Mouse (Mus musculus): Measurements from ENCODE around the gene Pcsk2.
A peak's percentile ranks its signal among the peaks of the same experiment; 100 is the strongest.

Pcsk2 gene

GRCm38 (mm10) chr2:143837291-143837701, 291.3 kb downstream of the Pcsk2 start:
- peak; percentile 82 for DNase-seq (ENCODE audit: inconsistent ontology term)

- no peak for DNase-seq (ENCODE audit: inconsistent ontology term)
These were observed 292.7 kb downstream of the Pcsk2 start for GRCm38 (mm10) chr2:143838698-143839097.

DNA sequence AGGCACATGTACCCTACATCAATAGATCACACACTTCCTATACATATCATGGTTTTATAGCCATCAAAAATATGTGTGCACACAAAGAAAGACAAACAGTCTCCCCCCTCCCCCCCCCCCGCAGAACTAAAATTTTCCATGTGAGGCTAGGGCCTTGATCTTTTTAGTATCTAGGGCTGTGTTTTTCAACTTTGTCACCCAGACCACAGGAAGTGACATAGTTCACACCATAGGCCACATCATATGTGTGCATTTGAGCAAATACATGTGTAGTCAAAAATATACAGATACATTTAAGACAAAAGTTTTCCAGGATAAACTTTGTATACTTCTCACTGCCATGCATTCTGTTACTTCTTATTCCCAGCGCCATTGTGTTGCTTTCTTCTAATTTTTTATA, 293.5 kb downstream of the Pcsk2 start:
- no peak for DNase-seq (ENCODE audit: inconsistent ontology term)

- peak; percentile 47 for DNase-seq (ENCODE audit: inconsistent ontology term)
These were observed 294.9 kb downstream of the Pcsk2 start for GRCm38 (mm10) chr2:143840895-143841294.

- DNase-seq (ENCODE audit: inconsistent ontology term), result no peak
These were observed 295.6 kb downstream of the Pcsk2 start for GRCm38 (mm10) chr2:143841536-143841935.

GRCm38 (mm10) chr2:143844779-143845178, 298.8 kb downstream of the Pcsk2 start:
- DNase-seq (ENCODE audit: inconsistent ontology term), result no peak

DNA sequence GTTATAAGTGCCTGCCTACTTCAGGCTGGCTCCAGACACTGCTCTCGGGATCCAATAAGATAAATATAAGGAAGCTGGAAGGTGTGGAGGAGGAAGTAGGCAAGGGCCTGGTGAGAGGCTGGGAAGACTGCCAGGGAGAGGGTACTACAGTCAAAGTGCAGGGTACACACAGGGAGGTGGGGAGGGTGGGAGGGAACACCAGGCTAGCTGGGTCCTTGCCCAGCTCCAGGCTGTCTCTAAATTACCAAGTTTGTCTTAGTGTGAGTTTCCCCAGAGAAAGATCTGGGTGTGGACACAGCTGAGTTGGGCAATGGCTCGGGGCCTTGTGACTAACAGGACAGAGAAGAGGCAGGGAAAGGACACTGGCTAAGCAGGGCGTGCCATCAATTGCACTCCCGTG, 300.8 kb downstream of the Pcsk2 start:
- no peak for DNase-seq (ENCODE audit: inconsistent ontology term)

- DNase-seq (ENCODE audit: inconsistent ontology term), result no peak
These were observed 301.3 kb downstream of the Pcsk2 start for GRCm38 (mm10) chr2:143847291-143847690.

- no peak for DNase-seq (ENCODE audit: inconsistent ontology term)
These were observed 305.6 kb downstream of the Pcsk2 start for GRCm38 (mm10) chr2:143851354-143852221.

DNA sequence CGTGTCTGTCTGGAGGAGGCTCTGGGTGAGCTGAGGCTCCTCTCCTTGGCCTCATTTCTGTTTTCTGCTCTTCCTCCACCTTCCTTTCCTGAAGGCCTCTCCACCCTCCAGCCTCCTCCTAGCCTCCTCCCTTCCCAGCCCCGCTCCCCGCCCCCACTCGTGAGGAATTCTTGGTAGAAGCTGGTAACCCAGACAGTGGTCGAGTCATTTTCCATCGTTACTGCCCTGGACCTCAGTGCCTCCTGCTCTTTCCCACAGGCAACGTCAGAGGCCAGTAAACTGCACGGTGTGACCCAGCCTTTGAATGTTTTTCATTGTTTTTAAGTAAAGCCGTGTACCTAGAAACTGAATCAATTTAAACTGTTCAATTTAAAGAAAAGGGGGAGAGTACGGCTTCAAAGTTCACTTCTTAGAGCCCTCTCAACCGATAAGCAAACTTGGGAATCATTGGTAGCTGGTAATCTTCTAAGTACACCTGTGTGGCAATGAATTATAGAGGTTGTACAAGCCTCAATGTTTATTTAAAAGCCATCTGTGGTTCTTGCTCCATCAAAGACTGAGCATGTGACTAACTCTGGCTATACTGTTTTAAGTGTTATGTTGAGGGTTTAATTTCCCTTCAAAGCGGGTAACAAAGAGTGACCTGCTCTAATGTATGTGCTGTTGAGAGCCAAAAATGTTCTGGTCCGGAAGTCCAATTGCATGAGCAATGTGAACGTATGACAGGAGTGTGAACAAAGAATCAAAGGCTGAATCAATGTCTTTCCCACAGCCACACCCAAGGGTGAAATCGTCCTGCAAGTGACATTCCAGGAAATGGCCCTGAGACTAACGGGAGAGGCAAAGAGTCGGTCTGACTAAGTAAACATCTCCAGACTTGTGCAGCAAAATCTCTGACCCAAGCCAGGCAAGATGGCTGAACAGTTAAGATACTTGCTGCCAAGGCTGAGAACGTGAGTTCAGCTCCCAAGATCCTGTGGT, 306.6 kb downstream of the Pcsk2 start:
- no peak for DNase-seq (ENCODE audit: inconsistent ontology term)

DNA sequence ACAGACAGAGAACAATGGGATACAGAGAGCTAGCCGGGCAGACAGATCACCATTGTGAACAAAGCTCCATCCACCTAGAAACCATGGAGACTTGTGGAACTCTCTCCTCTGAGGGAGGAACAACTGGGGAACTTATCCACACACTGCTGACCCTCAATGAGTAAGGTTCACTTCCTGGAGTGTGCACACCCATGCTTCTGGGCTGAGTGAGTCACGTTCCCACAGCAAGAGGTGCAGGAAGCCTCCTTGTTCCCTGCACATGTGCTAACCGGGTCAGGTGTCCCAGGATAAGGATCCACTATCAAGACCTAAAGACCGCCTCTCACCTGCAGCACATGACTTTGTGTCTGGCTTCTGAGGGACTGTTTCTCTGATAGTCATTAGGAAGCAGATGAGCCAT, 307.5 kb downstream of the Pcsk2 start:
- no peak for DNase-seq (ENCODE audit: inconsistent ontology term)

DNA sequence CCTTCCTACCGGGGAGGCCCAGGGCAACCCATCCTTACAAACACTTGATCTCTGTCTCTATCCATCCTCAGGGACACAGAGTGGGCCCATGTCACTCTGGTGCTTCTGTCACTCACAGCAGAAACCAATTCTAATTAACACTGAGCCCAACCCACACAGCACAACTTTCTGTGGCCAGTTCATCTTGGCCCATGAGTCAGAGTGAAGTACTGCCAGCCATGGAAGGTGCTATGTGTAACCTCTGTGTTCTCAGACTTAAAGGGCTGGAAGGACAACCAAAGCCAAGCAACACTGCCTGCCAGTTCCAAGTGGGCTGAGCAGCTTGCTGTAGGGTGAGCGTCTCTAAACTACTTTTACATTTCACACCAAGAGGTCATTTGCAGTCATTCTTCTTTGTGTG, 313.2 kb downstream of the Pcsk2 start:
- DNase-seq (ENCODE audit: inconsistent ontology term), result peak; percentile 76

DNA sequence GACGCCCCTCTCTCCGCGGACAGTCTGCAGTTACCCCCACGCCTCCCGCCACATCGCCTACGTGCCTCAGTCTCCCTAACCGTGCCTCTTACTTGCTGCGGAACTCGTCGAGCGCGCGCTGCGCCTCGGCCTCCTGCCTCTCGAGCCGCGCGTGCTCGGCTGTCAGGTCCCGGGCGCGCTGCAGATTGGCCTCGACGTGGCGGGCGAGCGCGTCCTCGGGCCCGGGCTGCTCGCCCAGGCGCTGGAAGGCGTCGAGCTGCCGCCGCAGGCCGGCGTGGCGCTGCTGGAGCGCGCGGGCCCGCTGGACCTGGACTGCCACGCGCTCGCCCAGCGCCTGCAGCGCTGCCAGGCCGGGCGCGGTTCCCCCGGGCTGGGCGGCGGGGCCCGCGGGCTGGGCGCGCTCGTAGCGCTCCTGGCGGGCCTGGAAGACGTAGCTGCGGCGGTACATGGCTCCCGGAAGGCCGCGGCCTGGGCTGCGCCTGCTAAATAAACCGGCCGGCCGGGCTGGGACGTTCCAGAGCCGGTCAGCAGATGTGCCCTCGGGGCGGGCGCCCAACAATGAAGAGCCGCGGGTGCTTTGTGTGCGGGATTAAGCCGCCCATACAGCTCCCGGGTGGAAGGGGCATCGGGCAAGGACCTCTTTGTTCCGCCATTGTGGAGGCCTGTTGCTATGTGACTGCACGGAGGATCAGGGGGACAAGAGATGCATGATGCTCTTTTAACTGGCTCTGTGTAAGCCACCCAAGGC, 316.7 kb downstream of the Pcsk2 start, which contains the start of gene Bfsp1:
Gene Bfsp1 (minus strand): TSS at position 690 of the 748 bp plus-strand sequence.
- peak; percentile 60 for DNase-seq (ENCODE audit: inconsistent ontology term)

DNA sequence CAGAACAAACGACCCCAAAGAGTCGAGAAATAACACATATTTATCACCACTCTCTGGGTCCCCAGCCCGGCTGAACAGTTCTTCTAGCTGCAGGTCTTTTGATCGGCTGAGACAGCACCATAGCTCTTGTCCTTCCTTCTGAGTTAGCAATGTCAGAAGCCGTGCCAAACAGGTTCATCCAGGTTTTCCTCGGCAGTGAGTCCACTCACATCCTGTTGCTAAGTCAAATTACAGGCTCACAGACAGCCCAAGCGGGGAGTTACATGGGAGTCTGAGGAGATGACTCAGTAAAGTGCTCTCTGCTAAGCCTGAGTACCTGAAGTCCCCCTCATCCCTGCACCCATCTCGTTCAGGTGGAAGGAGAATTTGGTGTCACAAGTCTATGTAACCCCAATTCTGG, 318.6 kb downstream of the Pcsk2 start:
- DNase-seq (ENCODE audit: inconsistent ontology term), result no peak

Data from Muller cell, postnatal 12 days (primary cell).